Mouse (Mus musculus): ENCODE results near the gene Ttc41. TPM values are rescaled to one million over a fixed set of nuclear protein-coding genes. Genes with fewer than 3 reads are reported as not detected.

Ttc41 gene
- polyA plus RNA-seq, 1 experiment: 30.1 TPM

DNA sequence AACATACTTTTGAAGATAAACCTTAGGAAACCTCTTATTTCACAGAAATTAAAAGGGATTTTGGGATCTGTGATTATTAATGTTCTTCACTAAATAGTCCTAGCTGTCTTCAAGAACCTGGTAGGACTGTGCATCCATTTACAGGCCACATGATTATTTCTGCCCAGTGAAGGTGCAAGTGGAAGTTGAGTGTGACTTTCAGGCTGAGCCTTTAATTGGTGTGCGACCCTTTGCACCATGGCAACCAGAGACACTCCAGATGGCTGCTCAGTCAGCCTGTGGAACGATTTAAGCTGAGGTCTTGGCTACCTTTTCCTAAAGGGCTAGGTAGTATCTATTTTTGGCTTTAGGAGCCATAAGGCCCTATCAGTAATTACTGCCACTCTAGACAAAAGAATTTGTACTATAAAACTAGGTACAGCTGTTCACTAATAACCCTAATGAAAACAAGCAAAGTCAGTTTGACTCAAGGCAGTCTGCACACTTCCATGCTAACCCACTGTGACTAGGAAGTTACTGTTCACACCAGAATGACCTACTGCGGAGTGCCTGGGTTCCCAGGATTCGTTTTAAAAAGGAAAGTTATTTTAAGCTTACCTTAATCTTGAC, 3.2 kb upstream of the Ttc41 start:
- Histone ChIP-seq H3K27ac (ENCODE audit: control insufficient read depth, insufficient read depth, low read depth, low read length) (no peak overlapping the region), H3K27me3 (ENCODE audit: control insufficient read depth, insufficient read depth, low read length) (no peaks in the 10 kb centered on the region), H3K4me1 (ENCODE audit: control insufficient read depth, insufficient read depth, low read length) (no peaks in the 10 kb centered on the region), H3K4me3 (ENCODE audit: control insufficient read depth, low read depth, low read length) (peak overlapping the region; percentile 51), H3K36me3 (ENCODE audit: control insufficient read depth, insufficient read depth, low read length) (peaks cover 10% of the 10 kb centered on the region)
- TF ChIP-seq POLR2A (IDR thresholded peaks at IDR 0.05; ENCODE audit: control insufficient read depth, low read depth, low read length): no peak
- no peak for TF ChIP-seq CTCF (IDR thresholded peaks at IDR 0.05; ENCODE audit: control insufficient read depth, insufficient read depth, insufficient replicate concordance, low read depth, low read length)

DNA sequence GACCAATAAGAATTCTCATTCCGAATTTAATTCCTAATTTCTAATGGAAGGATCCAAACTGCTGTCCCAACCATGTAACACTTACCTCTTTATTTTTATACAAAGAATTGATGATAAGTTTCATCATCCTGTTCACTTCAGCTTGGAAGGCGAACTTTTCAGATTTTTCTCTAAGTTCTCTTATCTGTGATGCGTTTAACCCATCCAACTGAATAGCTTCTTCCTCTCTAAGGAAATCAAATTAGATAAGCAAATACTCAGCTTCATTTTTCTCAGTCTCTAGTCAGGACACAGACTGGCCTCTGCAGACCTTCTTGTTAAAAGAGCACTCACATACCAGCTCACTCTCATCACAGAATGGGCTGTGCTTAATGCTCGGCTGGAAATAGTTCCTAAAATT, 2.2 kb upstream of the Ttc41 start:
- Histone ChIP-seq H3K4me1 (ENCODE audit: control insufficient read depth, insufficient read depth, low read length) (no peaks in the 10 kb centered on the region), H3K4me3 (ENCODE audit: control insufficient read depth, low read depth, low read length) (peak overlapping the region; percentile 58), H3K27me3 (ENCODE audit: control insufficient read depth, insufficient read depth, low read length) (no peaks in the 10 kb centered on the region), H3K36me3 (ENCODE audit: control insufficient read depth, insufficient read depth, low read length) (peaks cover 8% of the 10 kb centered on the region), H3K27ac (ENCODE audit: control insufficient read depth, insufficient read depth, low read depth, low read length) (no peak overlapping the region)
- TF ChIP-seq POLR2A (IDR thresholded peaks at IDR 0.05; ENCODE audit: control insufficient read depth, low read depth, low read length) (no peak), CTCF (IDR thresholded peaks at IDR 0.05; ENCODE audit: control insufficient read depth, insufficient read depth, insufficient replicate concordance, low read depth, low read length) (no peak)

DNA sequence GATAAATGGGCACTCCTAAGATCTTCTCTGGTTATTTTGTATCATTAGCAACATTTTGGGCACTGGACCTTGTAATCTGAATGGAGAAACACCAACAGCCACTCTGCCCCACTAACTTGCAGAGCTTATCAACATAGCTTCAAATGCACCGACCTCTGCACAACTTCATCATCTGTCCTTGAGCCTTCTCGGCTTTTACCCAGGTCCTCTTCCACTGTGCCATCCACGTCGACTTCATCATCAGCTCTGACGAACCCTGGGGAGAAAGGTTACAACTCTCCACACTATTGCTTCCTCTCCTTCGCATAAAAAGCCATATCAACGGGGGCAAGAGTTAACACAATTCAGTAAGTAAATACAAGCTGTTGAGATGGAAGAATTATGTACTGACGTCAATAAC, 1.5 kb upstream of the Ttc41 start:
- H3K4me3 ChIP-seq (ENCODE audit: control insufficient read depth, low read depth, low read length): peak overlapping the region; percentile 97
- peaks cover 8% of the 10 kb centered on the region for H3K36me3 ChIP-seq (ENCODE audit: control insufficient read depth, insufficient read depth, low read length)
- no peaks in the 10 kb centered on the region for H3K4me1 ChIP-seq (ENCODE audit: control insufficient read depth, insufficient read depth, low read length)
- TF ChIP-seq POLR2A (IDR thresholded peaks at IDR 0.05; ENCODE audit: control insufficient read depth, low read depth, low read length) (no peak), CTCF (IDR thresholded peaks at IDR 0.05; ENCODE audit: control insufficient read depth, insufficient read depth, insufficient replicate concordance, low read depth, low read length) (no peak)
- no peaks in the 10 kb centered on the region for H3K27me3 ChIP-seq (ENCODE audit: control insufficient read depth, insufficient read depth, low read length)
- no peak overlapping the region for H3K27ac ChIP-seq (ENCODE audit: control insufficient read depth, insufficient read depth, low read depth, low read length)

DNA sequence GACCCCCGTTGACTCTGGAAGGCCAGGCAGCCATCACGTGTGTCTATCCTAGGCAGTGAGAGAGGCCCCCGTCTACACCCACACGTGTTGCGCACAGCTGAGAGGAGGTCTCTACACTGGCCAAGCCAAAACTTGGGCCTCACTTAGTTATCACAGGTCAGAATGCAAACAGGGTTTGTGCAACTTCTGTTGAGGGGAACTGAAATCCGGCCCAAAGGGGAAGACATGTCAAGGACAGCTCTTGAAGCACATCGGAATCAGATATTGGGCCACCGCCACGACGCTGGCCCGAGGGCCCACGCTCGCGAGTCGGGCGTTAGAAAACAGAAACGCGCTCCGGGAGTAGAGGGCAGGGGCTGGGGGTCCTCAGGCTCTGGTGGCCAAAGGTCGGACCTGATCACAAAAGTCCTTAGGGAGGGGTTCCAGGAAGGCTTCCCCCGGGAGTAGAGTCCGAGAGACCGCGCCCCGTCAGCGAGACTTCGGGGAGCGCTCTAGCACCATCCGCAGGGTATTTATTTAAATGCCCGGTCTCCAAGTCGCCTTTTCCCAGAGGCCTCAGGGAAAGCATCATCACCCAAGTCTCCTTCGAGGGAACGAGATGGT, 921 bp upstream of the Ttc41 start:
- H3K27me3 ChIP-seq (ENCODE audit: control insufficient read depth, insufficient read depth, low read length): no peaks in the 10 kb centered on the region
- TF ChIP-seq CTCF (IDR thresholded peaks at IDR 0.05; ENCODE audit: control insufficient read depth, insufficient read depth, insufficient replicate concordance, low read depth, low read length) (no peak), POLR2A (IDR thresholded peaks at IDR 0.05; ENCODE audit: control insufficient read depth, low read depth, low read length) (no peak)
- no peaks in the 10 kb centered on the region for H3K4me1 ChIP-seq (ENCODE audit: control insufficient read depth, insufficient read depth, low read length)
- peak overlapping the region; percentile 97 for H3K4me3 ChIP-seq (ENCODE audit: control insufficient read depth, low read depth, low read length)
- peaks cover 8% of the 10 kb centered on the region for H3K36me3 ChIP-seq (ENCODE audit: control insufficient read depth, insufficient read depth, low read length)
- peak overlapping the region; percentile 97 for H3K27ac ChIP-seq (ENCODE audit: control insufficient read depth, insufficient read depth, low read depth, low read length)

DNA sequence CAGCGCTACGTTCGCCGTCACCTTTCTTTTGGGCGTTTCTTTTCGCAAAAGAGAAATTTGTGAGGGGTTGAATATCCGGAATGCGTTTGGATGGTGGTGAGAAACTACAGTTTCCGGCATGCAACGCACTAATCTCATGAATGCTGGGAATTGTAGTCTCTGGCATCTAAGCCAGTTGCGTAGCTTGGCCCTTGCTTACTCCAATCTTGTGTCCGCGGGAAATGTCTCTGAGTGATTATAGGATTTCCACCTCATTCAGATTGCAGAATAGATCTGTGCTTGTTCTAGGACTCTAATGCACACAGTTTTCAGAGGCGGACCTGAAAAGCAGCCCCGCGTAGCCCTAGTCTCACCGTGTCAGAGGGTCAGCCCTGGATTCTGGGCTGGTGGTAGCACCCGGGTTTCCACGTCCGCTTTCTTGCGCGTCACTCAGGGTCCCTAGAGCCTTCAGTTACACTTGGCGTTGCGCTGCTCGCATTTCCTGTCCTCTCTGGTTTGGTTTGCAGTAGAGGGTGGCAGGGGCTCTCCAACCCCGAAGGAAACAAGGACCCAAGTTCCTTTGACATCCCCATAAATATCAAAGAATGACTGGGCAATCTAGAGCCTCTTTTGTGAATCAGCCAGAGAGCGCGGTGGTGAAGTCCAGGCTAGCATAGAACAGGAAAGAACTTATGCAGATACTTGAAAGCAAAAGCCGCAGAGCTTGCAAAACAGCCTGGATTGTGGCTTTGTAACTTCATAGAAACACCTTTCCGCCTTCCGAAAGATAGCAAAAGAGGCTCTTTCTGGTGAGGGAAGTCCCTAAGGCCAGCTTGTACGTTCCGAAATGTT, 526 bp downstream of the Ttc41 start:
- Histone ChIP-seq H3K27me3 (ENCODE audit: control insufficient read depth, insufficient read depth, low read length) (no peaks in the 10 kb centered on the region), H3K36me3 (ENCODE audit: control insufficient read depth, insufficient read depth, low read length) (peaks cover 8% of the 10 kb centered on the region), H3K4me1 (ENCODE audit: control insufficient read depth, insufficient read depth, low read length) (no peaks in the 10 kb centered on the region), H3K4me3 (ENCODE audit: control insufficient read depth, low read depth, low read length) (peak overlapping the region; percentile 97), H3K27ac (ENCODE audit: control insufficient read depth, insufficient read depth, low read depth, low read length) (peak overlapping the region; percentile 95)
- TF ChIP-seq CTCF (IDR thresholded peaks at IDR 0.05; ENCODE audit: control insufficient read depth, insufficient read depth, insufficient replicate concordance, low read depth, low read length) (no peak), POLR2A (IDR thresholded peaks at IDR 0.05; ENCODE audit: control insufficient read depth, low read depth, low read length) (peak; percentile 49; the same call in 1 of the 2 replicates)

DNA sequence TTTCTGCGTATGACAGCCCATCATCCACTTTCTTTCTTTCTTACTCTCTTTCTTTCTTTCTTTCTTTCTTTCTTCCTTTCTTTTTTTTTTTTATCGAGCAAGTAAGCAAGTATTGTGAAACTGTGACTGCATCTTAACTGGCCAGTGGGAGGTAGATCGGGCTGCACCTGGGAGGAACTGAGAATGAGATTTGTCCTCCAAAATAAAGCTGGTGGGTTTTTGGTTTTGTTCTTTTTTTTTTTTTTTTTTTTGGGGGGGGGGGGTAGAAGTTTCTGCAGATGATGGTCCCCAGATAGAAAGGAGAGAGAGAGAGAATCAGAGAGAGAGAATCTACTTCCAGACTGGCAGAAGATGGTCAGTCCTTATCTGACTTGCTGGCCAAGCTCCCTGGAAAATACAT, 1.5 kb downstream of the Ttc41 start:
- no peak for TF ChIP-seq POLR2A (IDR thresholded peaks at IDR 0.05; ENCODE audit: control insufficient read depth, low read depth, low read length)
- TF ChIP-seq CTCF (IDR thresholded peaks at IDR 0.05; ENCODE audit: control insufficient read depth, insufficient read depth, insufficient replicate concordance, low read depth, low read length): no peak
- H3K4me3 ChIP-seq (ENCODE audit: control insufficient read depth, low read depth, low read length): peak overlapping the region; percentile 46; the same call in 1 of the 2 replicates
- H3K27ac ChIP-seq (ENCODE audit: control insufficient read depth, insufficient read depth, low read depth, low read length): no peak overlapping the region
- peaks cover 6% of the 10 kb centered on the region for H3K36me3 ChIP-seq (ENCODE audit: control insufficient read depth, insufficient read depth, low read length)
- H3K27me3 ChIP-seq (ENCODE audit: control insufficient read depth, insufficient read depth, low read length): no peaks in the 10 kb centered on the region
- H3K4me1 ChIP-seq (ENCODE audit: control insufficient read depth, insufficient read depth, low read length): no peaks in the 10 kb centered on the region

DNA sequence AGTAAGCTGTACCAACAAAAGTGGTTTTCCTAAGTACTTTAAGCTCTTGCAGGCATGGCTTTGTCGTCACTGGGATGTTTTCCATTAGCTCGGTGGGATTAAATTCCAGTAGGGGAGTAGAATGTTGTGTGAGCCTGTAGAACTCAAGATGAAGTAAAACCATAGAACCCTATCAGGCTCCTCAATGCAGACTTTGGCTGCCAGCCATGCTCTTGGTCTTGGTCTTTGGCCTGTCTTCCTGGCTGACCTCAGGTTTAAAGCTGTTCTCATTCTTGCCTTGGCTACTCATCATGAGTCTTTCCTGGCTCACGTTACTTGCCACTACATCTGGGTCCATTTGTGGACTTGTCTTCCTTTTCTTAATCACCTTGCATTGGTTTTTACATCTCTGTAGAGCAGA, 6.5 kb downstream of the Ttc41 start:
- Histone ChIP-seq H3K27ac (ENCODE audit: control insufficient read depth, insufficient read depth, low read depth, low read length) (no peak overlapping the region), H3K4me3 (ENCODE audit: control insufficient read depth, low read depth, low read length) (no peak overlapping the region), H3K27me3 (ENCODE audit: control insufficient read depth, insufficient read depth, low read length) (no peaks in the 10 kb centered on the region), H3K36me3 (ENCODE audit: control insufficient read depth, insufficient read depth, low read length) (no peaks in the 10 kb centered on the region), H3K4me1 (ENCODE audit: control insufficient read depth, insufficient read depth, low read length) (no peaks in the 10 kb centered on the region)
- TF ChIP-seq CTCF (IDR thresholded peaks at IDR 0.05; ENCODE audit: control insufficient read depth, insufficient read depth, insufficient replicate concordance, low read depth, low read length): no peak
- no peak for TF ChIP-seq POLR2A (IDR thresholded peaks at IDR 0.05; ENCODE audit: control insufficient read depth, low read depth, low read length)
